Mouse (Mus musculus) lung, postnatal 4 days (tissue): ENCODE measurements at regions not wholly inside any gene's neighbourhood (a gene's known extent, or its start where the extent isn't known, plus 50 kb on each side); places are given as distances from the start of the nearest gene placed in this dataset.

Experiments used
- DNase-seq, 2 experiments: peaks; one replicate each; pipeline ENCODE4 v3.0.0; 2021

DNA sequence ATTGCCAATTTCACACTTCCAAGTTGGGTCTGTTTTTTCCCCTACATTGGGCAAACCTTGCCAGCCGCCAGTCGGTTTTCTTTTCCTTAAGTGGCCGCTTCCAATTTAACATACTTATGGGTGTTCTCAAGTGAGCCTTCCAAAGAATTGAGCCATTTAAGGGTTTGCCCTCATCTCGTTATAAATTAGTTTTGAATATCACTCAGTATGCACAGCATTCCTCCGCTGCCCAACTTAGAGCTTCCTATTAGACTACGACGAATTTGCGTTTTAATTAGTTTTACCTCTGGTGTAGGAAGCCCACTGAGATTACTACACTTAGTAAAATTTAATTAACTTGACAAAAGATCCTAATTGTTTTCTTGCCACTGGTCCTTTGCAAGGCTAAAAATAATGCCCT, 209.9 kb downstream of the Cdh11 start:
- no peak for DNase-seq

- DNase-seq, result no peak
Measured at GRCm38 (mm10) chr8:102567779-102568178, 217.7 kb downstream of the Cdh11 start.

- DNase-seq, result peak; percentile 54 to 69
Measured at GRCm38 (mm10) chr8:102554213-102554612, 231.2 kb downstream of the Cdh11 start.

DNA sequence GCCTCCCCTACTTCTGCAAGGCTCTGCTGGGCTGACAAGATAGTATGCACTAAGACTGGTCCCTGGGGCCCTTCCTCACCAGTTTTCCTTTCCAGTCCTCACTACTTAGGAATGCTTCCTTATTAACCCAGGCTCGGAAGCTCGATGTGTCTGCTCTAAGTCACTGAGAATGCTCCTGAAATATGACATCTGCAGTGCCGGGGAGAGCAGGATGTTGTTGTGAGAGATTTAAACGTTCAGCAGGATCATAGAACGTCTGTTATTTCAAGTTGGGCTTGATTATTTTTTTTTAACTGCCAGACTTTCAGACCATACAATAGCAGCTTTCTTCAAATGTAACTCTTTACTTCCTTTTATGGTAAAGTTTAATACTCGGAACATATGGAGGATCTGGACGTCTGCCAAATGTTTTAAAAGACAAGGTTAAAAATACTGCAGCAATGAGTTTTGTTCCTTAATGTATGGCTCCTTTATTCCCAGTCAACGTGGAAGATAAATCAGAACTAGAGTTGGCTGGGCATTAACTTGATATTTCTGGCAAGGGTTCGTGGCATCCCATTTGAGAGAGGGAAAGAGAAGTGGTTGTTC, 232.0 kb downstream of the Cdh11 start:
- no peak for DNase-seq

GRCm38 (mm10) chr8:102538886-102539285, 246.6 kb downstream of the Cdh11 start:
- DNase-seq, result no peak

DNA sequence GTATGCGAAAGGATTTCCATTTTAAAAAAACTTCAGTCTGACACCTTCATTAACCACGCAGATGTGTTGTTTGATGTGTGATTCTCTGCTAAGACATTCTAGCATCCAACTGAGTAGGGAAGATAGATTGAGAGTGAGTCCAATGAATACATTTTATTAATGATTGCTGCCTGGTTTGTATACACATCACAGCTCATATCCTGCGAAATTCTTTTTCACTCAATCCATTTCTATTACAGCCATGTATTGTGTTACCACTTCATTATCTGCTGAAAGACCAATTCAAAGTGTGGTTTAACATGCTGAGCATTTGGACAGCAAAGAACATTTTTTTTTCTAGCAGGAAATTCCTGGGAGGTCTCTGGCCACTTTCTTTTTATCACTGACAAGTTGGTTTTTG, 247.4 kb downstream of the Cdh11 start:
- no peak for DNase-seq

DNA sequence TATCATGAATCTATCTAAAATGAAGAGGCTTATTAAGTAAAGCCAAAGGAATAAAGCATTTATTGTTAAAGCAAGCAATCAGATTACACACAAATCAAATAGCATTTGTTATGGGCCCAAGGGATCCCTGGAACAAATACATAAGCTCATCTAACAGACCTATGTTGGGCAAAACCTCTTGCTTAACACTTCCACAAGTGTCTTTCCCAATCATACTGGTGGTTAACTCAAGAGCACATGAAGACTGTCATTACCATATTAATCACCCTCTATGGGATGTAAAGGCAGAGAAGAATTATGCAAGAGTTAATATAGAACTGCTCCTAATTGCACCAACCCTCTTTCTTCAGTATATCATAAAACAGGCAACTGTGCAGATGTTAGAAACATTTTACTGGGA, 267.0 kb downstream of the Cdh11 start:
- DNase-seq, result no peak

DNA sequence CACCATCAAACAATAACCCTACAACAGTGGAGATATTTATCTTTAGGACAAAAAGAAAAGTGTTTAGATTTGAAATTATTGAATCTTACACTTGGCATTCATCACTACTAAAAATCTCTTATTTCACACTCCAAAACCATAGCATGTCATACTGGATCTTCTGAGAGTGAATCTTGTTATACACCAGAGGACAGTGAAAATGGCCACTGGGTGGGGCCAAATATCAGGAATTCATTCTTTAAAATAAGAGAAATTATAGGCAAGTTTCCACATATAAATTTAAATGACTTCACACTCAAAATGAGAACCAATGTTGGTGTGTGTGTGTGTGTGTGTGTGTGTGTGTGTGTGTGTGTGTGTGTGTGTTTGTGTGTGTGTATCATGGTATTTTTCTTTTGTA, 269.7 kb downstream of the Cdh11 start:
- DNase-seq, result peak in 1 of 2 experiments; percentile 6

GRCm38 (mm10) chr8:102514805-102515424, 270.5 kb downstream of the Cdh11 start:
- DNase-seq, result no peak

DNA sequence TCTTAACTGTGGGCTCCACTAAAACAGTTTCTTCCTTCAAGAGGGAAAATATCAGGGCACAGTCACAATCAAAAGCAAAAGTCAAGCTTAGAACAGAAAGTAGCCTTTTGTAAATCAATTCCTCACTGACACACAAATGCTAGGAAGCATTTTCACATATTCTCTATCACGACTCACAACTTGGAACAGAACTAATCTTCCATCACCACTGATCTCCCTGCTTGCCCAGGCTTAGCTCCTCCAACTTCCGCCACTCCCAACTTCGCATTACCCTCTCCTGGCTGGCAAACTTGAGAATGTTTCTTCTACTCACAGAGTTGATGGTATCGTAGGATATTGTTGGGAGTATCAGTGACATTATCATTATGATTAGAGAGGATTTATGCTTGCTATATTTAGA, 284.7 kb downstream of the Cdh11 start:
- no peak for DNase-seq

GRCm38 (mm10) chr8:102500202-102500601, 285.2 kb downstream of the Cdh11 start:
- no peak for DNase-seq

- no peak for DNase-seq
Measured at GRCm38 (mm10) chr8:102499091-102499490, 286.4 kb downstream of the Cdh11 start.

- no peak for DNase-seq
Measured at GRCm38 (mm10) chr8:102497160-102497559, 288.3 kb downstream of the Cdh11 start.

- no peak for DNase-seq
Measured at GRCm38 (mm10) chr8:102496698-102497097, 288.7 kb downstream of the Cdh11 start.

DNA sequence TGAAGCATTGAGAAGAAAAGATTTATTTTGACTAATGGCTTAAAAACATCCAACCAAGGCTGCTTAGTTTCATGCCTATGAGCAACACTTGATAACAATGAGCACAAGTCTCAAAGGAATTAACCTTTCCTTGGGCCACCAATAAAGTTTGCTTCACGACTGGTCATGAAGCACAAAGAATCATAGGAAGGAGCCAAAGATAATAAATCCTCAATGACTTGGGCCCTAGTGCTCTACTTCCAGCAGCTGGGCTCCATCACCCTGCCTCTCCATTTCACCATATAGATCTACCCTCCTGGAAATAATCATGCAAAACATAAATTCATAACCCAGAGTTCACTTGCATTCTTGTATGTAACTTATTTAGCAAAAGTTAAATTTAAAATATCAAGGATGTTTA, 289.4 kb downstream of the Cdh11 start:
- no peak for DNase-seq

- DNase-seq, result no peak
Measured at GRCm38 (mm10) chr8:102491015-102491414, 294.4 kb downstream of the Cdh11 start.

- DNase-seq, result no peak
Measured at GRCm38 (mm10) chr8:102488284-102488683, 297.2 kb downstream of the Cdh11 start.

- DNase-seq, result no peak
Measured at GRCm38 (mm10) chr8:102487796-102488195, 297.6 kb downstream of the Cdh11 start.

- no peak for DNase-seq
Measured at GRCm38 (mm10) chr8:102475166-102475802, 310.2 kb downstream of the Cdh11 start.

- no peak for DNase-seq
Measured at GRCm38 (mm10) chr8:102474192-102474591, 311.2 kb downstream of the Cdh11 start.

DNA sequence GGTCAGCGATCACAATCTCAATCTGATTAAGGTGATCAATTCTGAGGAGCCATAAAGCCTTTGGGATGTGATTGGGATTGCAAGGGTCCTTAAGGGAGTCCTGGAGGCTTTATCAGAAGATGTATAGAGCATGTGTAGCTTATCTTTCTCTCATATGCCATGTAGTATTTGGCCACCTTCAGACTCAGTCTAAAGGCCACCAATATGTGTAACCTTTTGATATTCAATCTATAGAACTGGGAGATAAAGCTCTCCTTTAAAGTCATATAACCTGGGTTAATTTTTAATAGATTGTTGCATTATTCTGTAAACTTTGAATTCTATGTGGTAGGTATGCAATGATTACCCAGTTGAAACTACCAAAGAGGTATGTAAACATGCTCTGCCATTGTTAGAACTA, 314.1 kb downstream of the Cdh11 start:
- no peak for DNase-seq

- DNase-seq, result no peak
Measured at GRCm38 (mm10) chr8:102462601-102463000, 322.8 kb downstream of the Cdh11 start.

- DNase-seq, result no peak
Measured at GRCm38 (mm10) chr8:102443006-102443405, 342.4 kb downstream of the Cdh11 start.

DNA sequence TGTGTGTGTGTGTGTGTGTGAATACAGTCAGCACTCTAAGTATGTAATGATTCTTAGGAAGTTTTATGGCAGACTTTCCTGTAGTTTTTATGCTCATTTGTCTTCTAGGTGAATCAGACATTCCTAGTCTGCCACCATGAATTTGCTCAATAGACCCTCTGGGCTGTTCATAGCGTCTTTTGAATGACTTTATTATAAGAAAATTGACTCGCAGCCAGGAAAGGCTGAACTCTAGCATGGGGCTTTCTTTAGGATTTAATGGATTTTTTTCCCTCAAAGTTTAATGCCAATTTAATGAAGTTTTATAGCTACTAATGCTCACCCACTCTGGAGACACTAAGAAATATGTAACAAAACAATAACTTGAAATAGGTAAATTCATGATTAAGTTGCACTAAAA, 363.6 kb downstream of the Cdh11 start:
- DNase-seq, result no peak

DNA sequence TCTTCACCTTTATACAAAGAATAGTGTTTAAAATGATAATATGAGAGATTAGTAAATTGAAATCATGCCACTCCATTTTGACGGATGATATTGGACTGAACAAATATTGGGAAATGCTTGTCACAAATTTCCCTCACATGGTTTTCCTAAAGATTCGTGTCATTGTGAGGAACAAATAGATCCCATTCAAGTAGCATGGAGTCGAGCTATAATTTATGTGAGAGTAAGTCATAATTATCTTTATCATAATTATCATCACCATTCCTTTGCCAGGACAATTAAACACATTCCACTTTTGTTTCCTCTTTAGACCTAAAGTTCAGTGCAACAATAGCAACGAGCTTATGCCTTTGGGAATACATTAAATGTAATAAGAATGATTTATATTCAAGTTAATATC, 370.5 kb downstream of the Cdh11 start:
- DNase-seq, result no peak
